Mouse (Mus musculus) neural tube, embryonic 13.5 days (tissue): ENCODE measurements around the gene Gria2. TPM values are rescaled to one million over a fixed set of nuclear protein-coding genes. Genes with fewer than 3 reads are reported as not detected.

Experiments
- ATAC-seq: fragments of 200-750 bp; cut with Nextera tagmentation; 2 replicates; pipeline ENCODE4 v1.8.0; 2017; ENCODE audit warnings: low read depth, mild to moderate bottlenecking, moderate TSS enrichment, moderate library complexity
- H3K27ac ChIP-seq: fragments of 300-500 bp; sonication (generic); replicated peaks from 2 replicates; pipeline ENCODE4 v1.5.1; 2015; ENCODE audit warnings: moderate library complexity, mild to moderate bottlenecking, inconsistent platforms
- H3K27me3 ChIP-seq: fragments of 300-500 bp; sonication (generic); 2 replicates; pipeline ENCODE4 v1.6.1; 2015; ENCODE audit warnings: mild to moderate bottlenecking, inconsistent platforms
- H3K36me3 ChIP-seq: fragments of 300-500 bp; sonication (generic); 2 replicates; pipeline ENCODE4 v1.6.1; 2015; ENCODE audit warnings: mild to moderate bottlenecking, inconsistent platforms
- H3K4me1 ChIP-seq: fragments of 300-500 bp; sonication (generic); replicated peaks from 2 replicates; pipeline ENCODE4 v1.6.1; 2015; ENCODE audit warnings: inconsistent platforms
- H3K4me2 ChIP-seq: fragments of 300-500 bp; sonication (generic); 2 replicates; pipeline ENCODE4 v1.6.1; 2015; ENCODE audit warnings: inconsistent platforms, mild to moderate bottlenecking, moderate library complexity
- H3K4me3 ChIP-seq: fragments of 300-500 bp; sonication (generic); 2 replicates; pipeline ENCODE4 v1.5.1; 2015; ENCODE audit warnings: mild to moderate bottlenecking, inconsistent platforms
- H3K9ac ChIP-seq: fragments of 300-500 bp; sonication (generic); 2 replicates; pipeline ENCODE4 v1.6.1; 2015; ENCODE audit warnings: moderate library complexity, mild to moderate bottlenecking, inconsistent platforms
- H3K9me3 ChIP-seq: fragments of 300-500 bp; sonication (generic); 2 replicates; pipeline ENCODE4 v1.6.1; 2016; ENCODE audit warnings: inconsistent platforms
- WGBS: fragments of 180-500 bp; shearing (Covaris S2); methylation state at CpG from one replicate; pipeline ENCODE4 v1.1.7; 2015; 5-methylcytosine and 5-hydroxymethylcytosine counted together
- polyA plus RNA-seq: library from polyadenylated mRNA; unstranded; fragments of >200 nt; fragmentation: Nextera tagmentation; extraction: Ambion mirVana; gene quantifications from 2 replicates; pipeline ENCODE4 v1.2.1, GENCODE M21; 2015

Gene Gria2
- polyA plus RNA-seq, 1 experiment from 2014 or later = 89.1 TPM

DNA sequence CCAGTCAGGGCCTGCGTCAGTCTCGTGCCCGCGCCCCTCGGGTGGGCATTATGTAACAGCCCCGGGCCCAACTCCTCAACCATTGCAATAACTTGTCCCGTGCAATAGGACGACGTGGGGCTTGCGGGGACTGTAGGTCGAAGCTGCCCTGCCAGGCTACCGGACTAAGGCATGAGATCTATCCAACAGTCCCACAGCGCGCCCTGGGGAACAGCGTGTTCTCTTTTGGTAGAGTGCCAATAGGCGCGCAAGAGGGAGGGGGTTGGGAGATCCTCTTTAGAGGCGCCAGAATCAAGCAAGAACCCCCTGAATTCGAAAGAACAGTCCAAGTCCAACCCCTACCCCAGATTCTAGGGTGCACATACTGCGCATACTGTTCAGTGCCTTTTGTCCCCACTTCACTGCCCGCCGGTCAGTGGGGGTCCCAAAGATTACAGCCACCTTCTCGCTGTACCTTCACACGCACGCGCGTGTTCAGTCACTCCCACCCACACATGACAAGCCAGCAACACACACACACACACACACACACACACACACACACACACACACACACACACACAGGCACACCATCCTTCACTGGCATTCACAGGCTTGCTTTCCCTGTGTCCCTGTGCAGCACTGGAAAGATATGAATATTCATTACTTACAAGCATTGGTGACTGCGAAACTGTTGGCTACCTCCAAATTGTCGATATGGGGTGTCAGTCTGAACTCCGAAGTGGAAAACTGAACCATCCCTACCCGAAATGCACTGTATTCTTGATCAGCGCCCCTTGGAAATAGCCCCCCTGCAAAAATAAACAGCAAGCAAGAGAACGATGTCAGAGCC is 1.4 kb downstream of the Gria2 start:
- peak; percentile 59 for ATAC-seq

DNA sequence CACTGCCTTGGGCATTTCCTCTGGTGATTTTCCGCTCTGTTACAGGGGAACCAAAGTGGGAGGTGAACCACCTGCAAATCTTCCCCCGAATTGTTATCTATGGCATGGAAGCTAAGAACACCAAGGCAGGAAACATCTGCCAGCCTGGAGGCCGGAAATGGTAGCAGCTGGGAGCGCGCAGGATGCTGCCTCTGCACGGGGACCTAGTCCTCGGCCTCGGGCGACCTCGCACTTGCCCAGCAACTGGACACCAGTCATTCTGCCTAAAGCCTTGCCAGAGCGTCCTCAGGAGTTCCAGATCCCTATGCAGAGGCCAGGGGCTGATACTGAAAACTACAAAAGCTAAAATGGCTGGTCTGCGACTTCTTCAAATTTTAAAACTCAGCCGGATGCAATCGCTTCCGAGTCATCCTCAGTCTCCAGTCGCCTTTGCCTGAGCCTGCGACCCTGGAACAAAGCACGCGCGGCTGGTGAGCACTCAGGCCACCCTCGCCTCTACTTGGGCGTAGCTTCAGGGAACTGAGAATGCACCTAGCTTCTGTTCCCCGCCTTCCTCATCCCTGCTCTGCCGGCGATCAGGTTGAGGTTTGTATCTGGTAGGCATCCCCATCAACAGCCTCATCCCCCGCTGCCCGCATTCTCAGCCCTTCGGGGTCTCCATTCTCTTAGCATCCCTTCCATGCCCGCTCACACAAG is 2.2 kb downstream of the Gria2 start:
- H3K27me3 ChIP-seq = no peaks in the 10 kb centered on the region
- ATAC-seq = peak; percentile 13
- H3K36me3 ChIP-seq = no peaks in the 10 kb centered on the region
- peak overlapping the region; percentile 76 for H3K4me3 ChIP-seq
- H3K9ac ChIP-seq = peak overlapping the region; percentile 90
- H3K4me2 ChIP-seq = peak overlapping the region; percentile 74
- H3K27ac ChIP-seq = peak overlapping the region; percentile 95
- H3K4me1 ChIP-seq = peaks cover 26% of the 10 kb centered on the region
- no peaks in the 10 kb centered on the region for H3K9me3 ChIP-seq
- 2% methylated on average over 29 of the region's 29 CpGs for WGBS

More for the DNA sequence above, 1.4 kb downstream of the Gria2 start:
- Histone ChIP-seq H3K4me1 (peaks cover 26% of the 10 kb centered on the region), H3K36me3 (no peaks in the 10 kb centered on the region), H3K27me3 (no peaks in the 10 kb centered on the region), H3K27ac (peak overlapping the region; percentile 95), H3K4me2 (peak overlapping the region; percentile 74), H3K4me3 (peak overlapping the region; percentile 76), H3K9me3 (no peaks in the 10 kb centered on the region), H3K9ac (peak overlapping the region; percentile 90)
- WGBS = 4% methylated on average over 33 of the region's 33 CpGs

DNA sequence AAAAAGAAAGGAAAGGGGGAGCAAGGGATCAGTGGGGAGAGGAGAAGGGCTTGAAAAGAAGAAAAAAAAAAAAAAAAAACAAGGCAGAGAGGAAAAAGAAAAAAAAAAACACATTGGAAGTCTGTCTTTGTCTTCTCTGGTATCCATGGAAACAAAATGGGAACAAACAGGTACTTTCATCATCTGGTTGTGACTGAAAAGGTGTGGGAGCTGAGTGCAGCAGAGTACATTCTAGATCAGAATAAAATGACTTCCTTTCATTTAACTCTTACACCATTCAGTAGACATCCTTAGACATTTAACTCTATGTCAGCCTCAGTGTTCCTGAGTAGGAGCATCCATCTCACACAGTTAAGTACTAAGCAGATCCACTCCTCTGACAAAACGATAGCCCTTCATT is 4.7 kb downstream of the Gria2 start:
- no peaks in the 10 kb centered on the region for H3K9me3 ChIP-seq
- peaks cover 26% of the 10 kb centered on the region for H3K4me1 ChIP-seq
- WGBS = 83% methylated on average over 1 of the region's 1 CpGs
- no peaks in the 10 kb centered on the region for H3K36me3 ChIP-seq
- no peak for ATAC-seq
- H3K4me2 ChIP-seq = peak overlapping the region; percentile 74
- H3K27ac ChIP-seq = no peak overlapping the region
- H3K9ac ChIP-seq = no peak overlapping the region
- 0 out of 2 replicates have a peak overlapping the region, but pooled peaks have one; percentile 2 for H3K4me3 ChIP-seq
- no peaks in the 10 kb centered on the region for H3K27me3 ChIP-seq

DNA sequence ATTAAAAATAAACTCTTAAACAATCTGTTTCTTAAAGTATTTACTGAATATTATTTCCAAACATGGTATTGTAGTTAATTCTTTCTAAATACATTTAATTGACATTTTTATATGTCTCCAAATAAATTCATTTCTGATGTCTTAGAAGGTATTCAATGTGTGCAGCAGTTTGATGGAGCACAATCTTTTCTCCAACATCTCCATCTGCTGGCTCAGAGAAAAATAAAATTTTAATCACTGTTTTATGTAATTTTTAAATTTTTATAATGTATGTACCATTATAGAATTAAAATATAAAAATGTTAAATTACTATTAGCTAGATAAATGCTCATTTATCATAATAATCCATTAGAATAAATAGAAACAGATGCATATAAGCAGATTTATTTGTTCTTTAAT is 5.9 kb downstream of the Gria2 start:
- Histone ChIP-seq H3K4me3 (no peak overlapping the region), H3K9ac (no peak overlapping the region), H3K9me3 (no peaks in the 10 kb centered on the region), H3K27me3 (no peaks in the 10 kb centered on the region), H3K27ac (no peak overlapping the region), H3K4me1 (peaks cover 26% of the 10 kb centered on the region), H3K36me3 (no peaks in the 10 kb centered on the region), H3K4me2 (no peak overlapping the region)
- ATAC-seq = no peak

DNA sequence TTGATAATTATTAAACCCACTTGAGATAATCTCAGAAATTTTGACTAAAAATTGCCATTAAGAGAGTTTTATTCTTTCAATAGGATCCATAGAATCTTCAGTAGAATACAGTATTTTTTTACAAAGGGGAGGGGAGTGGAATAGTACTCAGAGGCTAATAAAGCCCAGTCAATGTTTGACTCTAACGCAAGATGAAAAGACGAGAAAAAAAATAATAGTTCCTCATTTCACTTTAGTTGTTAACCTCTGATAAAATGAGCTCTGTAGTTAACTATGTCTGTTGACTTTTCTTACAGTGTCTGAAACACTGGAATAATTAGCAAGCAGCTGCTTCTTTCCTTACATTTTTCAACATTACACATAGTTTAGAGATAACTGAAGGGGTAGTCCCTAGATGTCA is 7.4 kb downstream of the Gria2 start:
- ATAC-seq = no peak
- Histone ChIP-seq H3K27me3 (no peaks in the 10 kb centered on the region), H3K4me3 (no peak overlapping the region), H3K9me3 (no peaks in the 10 kb centered on the region), H3K36me3 (no peaks in the 10 kb centered on the region), H3K27ac (no peak overlapping the region), H3K9ac (no peak overlapping the region), H3K4me2 (no peak overlapping the region), H3K4me1 (peaks cover 24% of the 10 kb centered on the region)
- WGBS = 88% methylated on average over 2 of the region's 2 CpGs

DNA sequence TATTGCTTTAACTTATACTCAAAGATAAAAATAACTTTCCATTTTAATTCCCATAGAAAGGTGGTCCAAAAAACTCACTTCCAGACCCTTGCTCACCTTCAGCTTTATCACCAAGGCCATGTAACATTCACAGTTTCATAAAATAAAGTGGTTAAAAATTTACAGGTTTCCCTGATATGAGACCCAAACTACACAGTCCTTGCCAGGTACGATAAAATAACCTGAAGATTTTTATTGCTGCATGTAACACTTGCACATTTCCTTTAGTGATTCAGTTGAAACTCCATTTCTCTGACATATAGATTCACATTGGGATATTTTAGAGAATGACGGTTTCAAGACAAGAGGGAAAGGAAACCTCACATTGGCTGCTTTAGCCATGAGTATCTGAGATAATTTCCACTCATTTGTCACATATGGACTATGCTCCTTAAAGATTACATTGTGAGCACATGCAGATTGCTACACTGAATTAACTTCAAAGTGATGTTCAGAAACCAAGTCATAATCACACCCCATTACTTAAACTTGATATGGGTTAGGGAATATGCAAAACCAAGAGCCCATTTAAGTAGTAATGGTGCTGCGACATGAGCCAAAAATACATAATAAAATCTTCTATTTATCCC is 15.4 kb downstream of the Gria2 start:
- Histone ChIP-seq H3K27me3 (no peaks in the 10 kb centered on the region), H3K9me3 (no peaks in the 10 kb centered on the region), H3K27ac (no peak overlapping the region), H3K4me1 (no peaks in the 10 kb centered on the region), H3K36me3 (no peaks in the 10 kb centered on the region), H3K4me3 (no peak overlapping the region), H3K9ac (no peak overlapping the region), H3K4me2 (no peak overlapping the region)
- ATAC-seq = 0 out of 2 replicates have a peak, but pooled peaks have one; percentile 32
- 70% methylated on average over 3 of the region's 3 CpGs for WGBS

DNA sequence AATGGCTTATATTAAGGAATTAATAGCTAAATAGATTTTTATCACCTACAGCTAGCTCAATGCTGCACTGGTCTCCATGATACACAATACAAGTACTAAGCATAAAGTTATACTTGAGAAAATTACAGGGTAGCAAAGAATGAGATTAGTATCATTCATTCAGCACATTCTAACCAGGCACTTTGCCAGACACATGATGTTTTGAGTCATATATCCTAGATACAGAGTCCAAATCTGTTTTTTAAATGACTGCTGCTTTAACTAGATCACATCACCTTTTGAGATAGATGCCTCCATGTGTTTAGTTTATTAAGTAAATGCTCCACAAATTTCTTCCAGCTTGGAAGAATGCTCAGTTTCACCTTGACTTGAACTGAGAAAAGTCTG is 21.5 kb downstream of the Gria2 start:
- H3K9ac ChIP-seq = no peak overlapping the region
- ATAC-seq = no peak
- no peak overlapping the region for H3K4me3 ChIP-seq
- H3K9me3 ChIP-seq = no peaks in the 10 kb centered on the region
- no peaks in the 10 kb centered on the region for H3K4me1 ChIP-seq
- no peak overlapping the region for H3K4me2 ChIP-seq
- H3K27ac ChIP-seq = no peak overlapping the region
- no peaks in the 10 kb centered on the region for H3K27me3 ChIP-seq
- H3K36me3 ChIP-seq = no peaks in the 10 kb centered on the region

DNA sequence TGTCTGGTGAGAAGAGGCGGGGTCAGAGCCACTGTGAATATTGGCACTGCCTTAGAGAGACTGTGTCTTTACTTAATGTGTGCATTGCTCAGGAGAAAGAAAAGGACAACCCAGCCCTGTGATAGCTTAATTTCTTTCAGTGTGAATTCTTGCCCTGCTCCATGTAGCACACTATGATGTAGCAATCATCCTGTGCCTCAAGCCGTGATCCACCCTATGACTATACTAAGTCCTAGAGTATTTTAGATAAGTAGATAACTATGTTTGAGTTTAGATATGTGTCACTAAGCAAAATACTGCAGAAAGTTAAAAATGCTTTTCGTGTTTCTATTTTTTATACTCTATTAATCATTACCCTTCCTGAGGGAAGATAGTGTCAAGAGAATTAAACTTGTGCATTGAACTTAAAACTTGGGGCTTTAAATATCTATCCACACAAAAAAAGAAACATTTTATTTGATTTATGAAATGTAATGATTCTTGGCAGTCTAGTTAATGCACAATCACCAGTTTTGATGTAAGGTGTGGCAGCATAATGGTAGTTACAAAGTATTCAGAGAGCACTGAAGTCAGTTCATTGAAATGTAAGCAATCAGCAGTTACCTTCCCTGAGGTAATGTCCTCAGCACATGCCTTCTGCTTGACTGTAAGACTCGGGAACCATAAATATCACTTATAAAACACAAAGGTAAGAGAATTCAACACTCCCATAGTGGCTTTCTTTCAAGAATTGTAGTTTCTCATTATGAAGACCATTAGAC is 22.1 kb downstream of the Gria2 start:
- H3K27me3 ChIP-seq = no peaks in the 10 kb centered on the region
- no peak overlapping the region for H3K27ac ChIP-seq
- H3K9me3 ChIP-seq = no peaks in the 10 kb centered on the region
- WGBS = 86% methylated on average over 4 of the region's 4 CpGs
- H3K9ac ChIP-seq = no peak overlapping the region
- H3K36me3 ChIP-seq = no peaks in the 10 kb centered on the region
- H3K4me2 ChIP-seq = no peak overlapping the region
- no peak overlapping the region for H3K4me3 ChIP-seq
- ATAC-seq = no peak
- no peaks in the 10 kb centered on the region for H3K4me1 ChIP-seq

DNA sequence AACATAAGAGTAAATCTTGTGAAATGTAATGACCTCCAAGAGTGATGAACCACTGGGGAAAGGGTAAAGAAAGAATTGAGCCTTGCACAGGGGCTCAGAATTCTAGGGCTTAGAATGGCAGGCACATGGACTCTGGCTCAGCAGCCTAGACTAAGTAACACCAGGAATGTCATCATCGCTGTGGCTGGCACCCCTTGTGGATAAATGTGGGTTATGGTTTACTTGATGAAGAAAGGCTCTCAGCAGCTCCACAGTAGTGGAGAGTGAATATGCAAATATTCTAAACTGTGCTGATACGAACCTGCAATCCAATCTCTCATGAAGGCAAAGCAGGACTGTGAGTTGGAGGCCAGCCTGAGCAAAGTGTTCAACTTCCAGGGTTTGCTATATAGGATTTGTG is 26.0 kb downstream of the Gria2 start:
- Histone ChIP-seq H3K9me3 (no peaks in the 10 kb centered on the region), H3K27ac (no peak overlapping the region), H3K4me2 (no peak overlapping the region), H3K36me3 (no peaks in the 10 kb centered on the region), H3K4me1 (peaks cover 6% of the 10 kb centered on the region; the same call in 1 of the 2 replicates), H3K4me3 (no peak overlapping the region), H3K9ac (no peak overlapping the region), H3K27me3 (no peaks in the 10 kb centered on the region)
- no peak for ATAC-seq
- WGBS = 79% methylated on average over 2 of the region's 2 CpGs

DNA sequence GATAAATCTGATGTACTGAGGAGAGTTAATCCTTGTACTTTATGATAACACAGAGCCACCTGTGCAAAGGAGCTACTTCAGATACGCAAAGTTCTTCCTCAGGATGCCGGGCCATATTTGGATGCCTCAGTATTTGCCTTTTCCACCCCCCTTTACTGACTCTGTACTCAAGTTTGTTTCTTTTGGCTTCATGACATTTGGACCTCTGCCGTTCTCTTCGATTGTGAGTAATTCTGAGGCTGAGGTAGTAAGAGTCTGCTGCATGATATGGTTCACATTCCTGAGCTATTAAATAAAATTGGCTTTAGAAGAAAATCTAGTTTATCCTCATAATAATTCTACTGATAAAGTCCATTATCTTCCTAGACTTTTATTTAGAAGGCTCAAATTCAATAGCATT is 26.7 kb downstream of the Gria2 start:
- no peak overlapping the region for H3K27ac ChIP-seq
- H3K4me2 ChIP-seq = no peak overlapping the region
- H3K9me3 ChIP-seq = no peaks in the 10 kb centered on the region
- no peak overlapping the region for H3K4me3 ChIP-seq
- ATAC-seq = no peak
- H3K4me1 ChIP-seq = peaks cover 6% of the 10 kb centered on the region; the same call in 1 of the 2 replicates
- no peaks in the 10 kb centered on the region for H3K27me3 ChIP-seq
- no peak overlapping the region for H3K9ac ChIP-seq
- 92% methylated on average over 4 of the region's 4 CpGs for WGBS
- no peaks in the 10 kb centered on the region for H3K36me3 ChIP-seq

DNA sequence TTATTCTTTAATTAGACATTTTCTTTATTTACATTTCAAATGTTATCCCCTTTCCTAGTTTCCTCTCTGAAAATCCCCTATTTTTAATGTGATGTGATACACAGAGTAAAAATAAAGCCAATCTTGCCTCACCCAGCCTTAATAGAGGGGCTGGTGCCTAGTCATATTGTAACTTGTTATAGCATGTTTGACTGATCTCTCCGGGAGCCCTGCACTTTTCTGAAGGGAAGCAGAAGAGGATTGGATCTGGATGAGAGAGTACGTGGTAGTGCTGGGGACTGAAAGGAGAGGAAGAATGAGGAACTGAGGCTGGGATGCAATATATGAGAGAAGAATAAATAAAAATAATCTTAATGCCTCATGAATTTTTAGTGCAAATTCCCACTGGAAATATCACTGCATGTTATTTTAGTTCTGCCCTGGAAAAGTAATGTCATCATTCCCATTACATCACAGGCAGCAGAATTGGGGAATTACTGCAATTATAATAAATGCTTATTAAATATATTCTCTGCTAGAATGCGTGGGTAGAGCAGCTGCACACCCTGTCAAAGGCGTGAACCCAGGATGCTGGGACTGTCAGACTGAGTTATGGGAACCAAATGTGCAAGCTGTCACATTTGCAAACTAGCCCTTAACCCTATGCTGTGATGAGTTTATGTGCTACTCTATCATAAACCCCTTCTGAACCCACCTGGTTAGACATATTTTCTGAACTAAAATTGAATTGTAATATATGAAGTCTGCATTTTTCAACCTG is 28.4 kb downstream of the Gria2 start:
- no peaks in the 10 kb centered on the region for H3K36me3 ChIP-seq
- peaks cover 6% of the 10 kb centered on the region; the same call in 1 of the 2 replicates for H3K4me1 ChIP-seq
- no peak overlapping the region for H3K4me3 ChIP-seq
- H3K4me2 ChIP-seq = no peak overlapping the region
- H3K27ac ChIP-seq = no peak overlapping the region
- H3K9ac ChIP-seq = no peak overlapping the region
- peak; percentile 40; the same call in 1 of the 2 replicates for ATAC-seq
- WGBS = 42% methylated on average over 4 of the region's 4 CpGs
- no peaks in the 10 kb centered on the region for H3K9me3 ChIP-seq
- H3K27me3 ChIP-seq = no peaks in the 10 kb centered on the region
